Mouse (Mus musculus) kidney, adult 2 months (tissue): Measurements from ENCODE around the gene Fam168a.

Source experiments
- CTCF ChIP-seq: fragments of 200-500 bp; conservative IDR thresholded peaks from 2 replicates; pipeline ENCODE4 v1.5.1; 2011; ENCODE audit warnings: low read depth, mild to moderate bottlenecking, control low read depth, low read length, moderate library complexity, mixed read lengths; ENCODE audit not compliant: insufficient read depth, insufficient read length
- POLR2A ChIP-seq: fragments of 200-500 bp; IDR thresholded peaks from one replicate; pipeline ENCODE4 v1.6.1; 2011; ENCODE audit warnings: low read depth, low read length, control low read depth

DNA sequence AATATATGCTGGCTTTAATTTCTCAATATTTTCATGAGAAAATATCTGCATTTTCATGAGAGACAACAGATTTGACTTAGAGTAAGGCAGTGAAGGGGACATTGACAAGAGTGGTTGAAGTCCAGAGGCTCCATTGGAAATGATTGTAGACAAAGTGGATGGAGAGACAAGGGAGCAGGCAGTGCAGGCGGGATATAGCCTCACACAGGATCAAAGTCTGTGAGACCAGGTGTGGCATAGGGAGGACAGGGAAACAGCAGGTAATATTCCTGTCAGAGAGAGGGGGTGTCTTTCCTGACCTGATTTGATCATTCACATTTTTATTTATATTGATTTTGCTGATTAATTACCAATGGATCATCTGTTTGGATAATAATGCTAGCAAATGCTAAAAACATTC lies 69.4 kb downstream of the Fam168a start:
- TF ChIP-seq CTCF (no peak), POLR2A (no peak)
